Mouse (Mus musculus) hindbrain, embryonic 14.5 days (tissue): ENCODE data around the gene Slc39a13. TPM values are rescaled to one million over a fixed set of nuclear protein-coding genes. Genes with fewer than 3 reads are reported as not detected.
"Not testable (repeated sequence)": the region's sequence is repeated elsewhere in the genome, so short reads cannot be mapped to it uniquely, and the experiment has no call there.

Experiments
- ATAC-seq: fragments of 200-750 bp; cut with Nextera tagmentation; 2 replicates; pipeline ENCODE4 v1.8.0; 2017; ENCODE audit warnings: moderate number of reproducible peaks, mild to moderate bottlenecking, moderate TSS enrichment, moderate library complexity; ENCODE audit not compliant: low FRiP score
- DNase-seq: peaks from one replicate; pipeline ENCODE4 v3.0.0-alpha.2; 2015; ENCODE audit warnings: low spot score
- H3K27ac ChIP-seq: fragments of 300-500 bp; sonication (generic); 2 replicates; pipeline ENCODE4 v1.5.1; 2014; ENCODE audit warnings: mild to moderate bottlenecking, moderate library complexity
- H3K27me3 ChIP-seq: fragments of 300-500 bp; sonication (generic); 2 replicates; pipeline ENCODE4 v1.6.1; 2014; ENCODE audit warnings: mild to moderate bottlenecking, low read length, mixed read lengths; ENCODE audit not compliant: control insufficient read depth, insufficient read depth
- H3K36me3 ChIP-seq: fragments of 300-500 bp; sonication (generic); replicated peaks from 2 replicates; pipeline ENCODE4 v1.6.1; 2014; ENCODE audit not compliant: control insufficient read depth, insufficient read depth
- H3K4me1 ChIP-seq: fragments of 300-500 bp; sonication (generic); replicated peaks from 2 replicates; pipeline ENCODE4 v1.6.1; 2014; ENCODE audit warnings: antibody characterized with exemption, low read length, mixed read lengths; ENCODE audit not compliant: control insufficient read depth, insufficient read depth
- H3K4me2 ChIP-seq: fragments of 300-500 bp; sonication (generic); replicated peaks from 2 replicates; pipeline ENCODE4 v1.6.1; 2014; ENCODE audit warnings: mild to moderate bottlenecking, moderate library complexity
- H3K4me3 ChIP-seq: fragments of 300-500 bp; sonication (generic); replicated peaks from 2 replicates; pipeline ENCODE4 v1.5.1; 2014; ENCODE audit warnings: mild to moderate bottlenecking, low read length
- H3K9ac ChIP-seq: fragments of 300-500 bp; sonication (generic); 2 replicates; pipeline ENCODE4 v1.6.1; 2014
- H3K9me3 ChIP-seq: fragments of 300-500 bp; sonication (generic); 2 replicates; pipeline ENCODE4 v1.6.1; 2016; ENCODE audit warnings: low read length; ENCODE audit not compliant: control insufficient read depth
- WGBS: fragments of 180-500 bp; shearing (Covaris S2); extraction: QIAGEN DNeasy Blood & Tissue Kit; methylation state at CpG from one replicate; pipeline ENCODE4 v1.1.7; 2014; 5-methylcytosine and 5-hydroxymethylcytosine counted together
- polyA plus RNA-seq: library from polyadenylated mRNA; unstranded; fragments of >200 nt; fragmentation: Nextera tagmentation; extraction: Ambion mirVana; gene quantifications from 2 replicates; pipeline ENCODE4 v1.2.1, GENCODE M21; 2014

The Slc39a13 gene
- polyA plus RNA-seq, 1 experiment from 2014 or later: 27.6 TPM

DNA sequence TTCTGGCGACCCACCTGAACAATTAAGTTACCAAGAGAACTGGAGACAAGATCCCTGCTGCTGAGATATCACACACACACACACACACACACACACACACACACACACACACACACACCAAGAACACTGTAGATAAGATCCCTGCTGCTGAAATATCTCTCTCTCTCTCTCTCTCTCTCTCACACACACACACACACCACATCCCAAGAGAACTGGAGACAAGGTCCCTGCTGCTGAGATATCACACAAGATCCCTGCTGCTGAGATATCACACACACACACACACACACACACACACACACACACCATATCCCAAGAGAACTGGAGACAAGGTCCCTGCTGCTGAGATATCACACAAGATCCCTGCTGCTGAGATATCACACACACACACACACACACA, 24.4 kb downstream of the Slc39a13 start:
- H3K9ac ChIP-seq, H3K4me2 ChIP-seq, ATAC-seq, H3K4me1 ChIP-seq, H3K4me3 ChIP-seq, H3K9me3 ChIP-seq, H3K27ac ChIP-seq, H3K36me3 ChIP-seq, DNase-seq, H3K27me3 ChIP-seq: not testable (repeated sequence)
- WGBS: 100% methylated on average over 1 of the region's 1 CpGs

- no peaks in the 10 kb centered on the region for H3K27me3 ChIP-seq
- 89% methylated on average over 13 of the region's 13 CpGs for WGBS
- no peak for DNase-seq
- H3K27ac ChIP-seq: no peak overlapping the region
- ATAC-seq: 0 out of 2 replicates have a peak, but pooled peaks have one; percentile 21
- no peak overlapping the region for H3K4me3 ChIP-seq
- no peaks in the 10 kb centered on the region for H3K9me3 ChIP-seq
- no peaks in the 10 kb centered on the region for H3K36me3 ChIP-seq
- no peak overlapping the region for H3K9ac ChIP-seq
- H3K4me2 ChIP-seq: no peak overlapping the region
- H3K4me1 ChIP-seq: no peaks in the 10 kb centered on the region
Observed at GRCm38 (mm10) chr2:91044727-91045126, 25.5 kb downstream of the Slc39a13 start.

DNA sequence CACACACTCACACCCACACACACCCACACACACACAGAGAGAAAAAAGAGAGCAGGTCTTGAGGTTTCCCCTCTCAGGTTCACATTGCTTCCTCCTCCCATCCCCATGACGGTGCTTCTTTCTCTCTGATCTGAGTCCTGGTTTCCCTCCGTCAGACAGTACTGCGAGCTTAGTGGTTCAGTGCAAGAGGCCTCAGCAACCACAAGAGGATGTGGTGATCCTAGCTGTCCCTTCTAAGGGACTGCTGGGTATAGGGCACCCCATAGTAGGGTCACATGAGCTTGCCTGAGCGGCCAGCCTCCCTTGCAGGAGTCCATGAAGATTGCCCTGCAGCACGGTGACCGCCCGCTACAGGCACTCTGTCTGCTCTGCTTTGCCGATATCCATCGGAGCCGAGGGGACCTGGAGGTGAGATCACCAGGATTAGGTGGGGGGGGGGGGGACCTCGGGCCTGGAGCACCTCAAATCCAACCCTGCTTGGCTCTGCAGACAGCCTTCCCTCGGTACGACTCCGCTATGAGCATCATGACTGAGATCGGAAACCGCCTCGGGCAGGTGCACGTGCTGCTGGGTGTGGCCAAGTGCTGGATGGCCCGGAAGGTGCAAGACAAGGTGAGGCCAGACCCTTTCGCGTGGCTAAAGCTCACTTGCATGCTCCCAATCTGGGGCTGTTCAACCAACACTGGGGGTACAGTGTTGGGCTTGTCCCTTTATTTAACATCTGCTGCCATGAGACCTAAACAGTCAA, 27.4 kb downstream of the Slc39a13 start:
- Histone ChIP-seq H3K9me3 (no peaks in the 10 kb centered on the region), H3K4me3 (no peak overlapping the region), H3K27me3 (no peaks in the 10 kb centered on the region), H3K36me3 (no peaks in the 10 kb centered on the region), H3K4me1 (no peaks in the 10 kb centered on the region), H3K4me2 (no peak overlapping the region), H3K27ac (no peak overlapping the region), H3K9ac (no peak overlapping the region)
- DNase-seq: no peak
- ATAC-seq: 0 out of 2 replicates have a peak, but pooled peaks have one; percentile 27
- 77% methylated on average over 21 of the region's 21 CpGs for WGBS

GRCm38 (mm10) chr2:91041786-91042185, 28.4 kb downstream of the Slc39a13 start:
- no peaks in the 10 kb centered on the region for H3K36me3 ChIP-seq
- no peaks in the 10 kb centered on the region for H3K27me3 ChIP-seq
- H3K27ac ChIP-seq: no peak overlapping the region
- no peaks in the 10 kb centered on the region for H3K9me3 ChIP-seq
- DNase-seq (no peak), ATAC-seq (no peak)
- no peak overlapping the region for H3K4me3 ChIP-seq
- H3K4me1 ChIP-seq: no peaks in the 10 kb centered on the region
- 69% methylated on average over 8 of the region's 8 CpGs for WGBS
- H3K9ac ChIP-seq: no peak overlapping the region
- H3K4me2 ChIP-seq: no peak overlapping the region

DNA sequence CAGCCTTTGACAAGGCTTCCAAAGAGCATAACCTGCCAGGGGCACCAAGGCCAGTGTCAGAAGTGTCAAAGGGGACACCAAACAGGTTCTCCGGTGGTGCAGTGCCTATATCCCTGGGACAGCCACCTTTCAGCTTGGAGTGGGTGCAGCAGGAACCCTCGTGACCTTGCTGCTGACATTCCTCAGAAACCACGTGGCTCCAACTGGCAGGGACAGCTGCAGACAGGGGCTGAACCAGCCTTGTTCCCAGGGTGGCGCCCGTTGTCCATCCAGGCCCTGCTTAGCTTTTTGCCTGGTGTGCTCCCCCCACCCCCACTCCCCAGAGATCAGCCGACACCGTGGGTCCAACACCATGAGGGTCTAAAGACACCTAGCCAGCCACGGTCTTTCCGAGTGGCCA, 34.8 kb downstream of the Slc39a13 start, which contains the start of gene Rapsn:
Rapsn (plus strand) TSS at position 236 of the 400 bp plus-strand sequence.
- no peak for ATAC-seq
- Histone ChIP-seq H3K9me3 (no peaks in the 10 kb centered on the region), H3K4me3 (no peak within 1 kb of the TSS), H3K9ac (no peak within 1 kb of the TSS), H3K27me3 (no peaks in the 10 kb centered on the region), H3K4me2 (no peak within 1 kb of the TSS), H3K36me3 (no peaks in the 10 kb centered on the region), H3K27ac (no peak within 1 kb of the TSS), H3K4me1 (no peaks in the 10 kb centered on the region)
- no peak for DNase-seq
- WGBS: 70% methylated on average over 9 of the region's 9 CpGs

DNA sequence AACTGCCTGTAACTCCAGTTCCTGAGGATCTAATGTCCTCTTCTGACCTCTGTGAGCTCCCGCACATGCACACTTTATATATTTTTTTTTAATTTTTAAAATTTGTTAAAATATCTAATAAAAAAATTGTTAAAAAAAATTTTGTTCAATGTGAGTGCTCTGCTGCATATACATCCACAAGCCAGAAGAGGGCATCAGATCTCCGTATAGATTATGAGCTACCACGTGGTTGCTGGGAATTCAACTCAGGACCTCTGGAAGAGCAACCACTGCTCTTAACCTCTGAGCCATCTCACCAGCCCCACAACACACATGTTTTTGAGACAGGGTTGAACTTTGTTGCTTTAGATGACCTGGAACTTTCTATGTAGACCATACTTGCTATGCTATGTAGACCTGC, 37.2 kb downstream of the Slc39a13 start:
- Histone ChIP-seq H3K4me1 (no peaks in the 10 kb centered on the region), H3K9ac (no peak overlapping the region), H3K4me2 (no peak overlapping the region), H3K4me3 (no peak overlapping the region), H3K27ac (no peak overlapping the region), H3K9me3 (no peaks in the 10 kb centered on the region), H3K27me3 (no peaks in the 10 kb centered on the region), H3K36me3 (no peaks in the 10 kb centered on the region)
- WGBS: 16% methylated on average over 3 of the region's 3 CpGs
- DNase-seq: no peak
- ATAC-seq: no peak

DNA sequence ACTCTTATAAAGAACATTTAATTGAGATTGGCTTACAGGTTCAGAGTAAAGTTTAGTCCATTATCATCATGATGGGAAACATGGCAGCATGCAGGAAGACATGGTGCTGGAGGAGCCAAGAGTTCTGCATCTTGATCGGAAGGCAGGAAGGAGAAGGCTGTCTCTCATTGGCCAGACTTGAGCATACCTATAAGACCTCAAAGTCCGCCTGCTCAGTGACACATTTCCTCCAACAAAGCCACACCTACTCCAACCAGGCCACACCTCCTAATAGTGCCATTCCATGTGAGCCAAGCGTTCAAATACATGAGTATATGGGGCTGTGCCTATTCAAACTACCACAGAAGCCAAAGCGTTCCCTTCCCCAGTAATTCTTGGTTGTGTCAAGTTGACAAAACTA, 39.0 kb downstream of the Slc39a13 start:
- H3K4me3 ChIP-seq: no peak overlapping the region
- no peak overlapping the region for H3K9ac ChIP-seq
- no peak overlapping the region for H3K27ac ChIP-seq
- H3K4me1 ChIP-seq: no peaks in the 10 kb centered on the region
- no peaks in the 10 kb centered on the region for H3K27me3 ChIP-seq
- WGBS: 82% methylated on average over 4 of the region's 4 CpGs
- H3K9me3 ChIP-seq: no peaks in the 10 kb centered on the region
- no peaks in the 10 kb centered on the region for H3K36me3 ChIP-seq
- DNase-seq: no peak
- ATAC-seq: no peak
- no peak overlapping the region for H3K4me2 ChIP-seq

GRCm38 (mm10) chr2:91027391-91028214, 42.6 kb downstream of the Slc39a13 start:
- Histone ChIP-seq H3K4me2 (no peak overlapping the region), H3K9ac (no peak overlapping the region), H3K4me3 (no peak overlapping the region), H3K27ac (no peak overlapping the region), H3K27me3 (no peaks in the 10 kb centered on the region), H3K36me3 (no peaks in the 10 kb centered on the region), H3K4me1 (no peaks in the 10 kb centered on the region), H3K9me3 (no peaks in the 10 kb centered on the region)
- DNase-seq: no peak
- WGBS: 76% methylated on average over 9 of the region's 9 CpGs
- no peak for ATAC-seq

DNA sequence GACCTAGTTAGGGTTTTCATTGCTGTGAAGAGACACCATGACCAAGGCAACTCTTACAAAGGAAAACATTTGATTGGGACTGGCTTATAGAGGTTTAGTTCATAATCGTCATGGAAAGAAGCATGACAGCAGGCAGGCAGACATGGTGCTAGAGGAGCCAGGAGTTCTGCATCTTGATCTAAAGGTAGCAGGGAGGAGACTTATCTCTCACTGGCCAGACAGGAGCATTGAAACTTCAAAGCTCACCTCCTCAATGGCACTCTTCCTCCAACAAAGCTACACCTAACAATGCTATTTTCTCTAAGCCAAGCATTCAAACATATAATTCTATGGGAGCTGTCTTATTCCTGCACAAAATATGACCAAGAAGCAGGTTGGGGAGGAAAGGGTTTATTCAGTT, 43.7 kb downstream of the Slc39a13 start:
- H3K36me3 ChIP-seq: no peaks in the 10 kb centered on the region
- no peak overlapping the region for H3K4me2 ChIP-seq
- no peak overlapping the region for H3K27ac ChIP-seq
- no peak overlapping the region for H3K4me3 ChIP-seq
- DNase-seq: no peak
- 78% methylated on average over 1 of the region's 1 CpGs for WGBS
- H3K27me3 ChIP-seq: no peaks in the 10 kb centered on the region
- H3K4me1 ChIP-seq: no peaks in the 10 kb centered on the region
- H3K9ac ChIP-seq: no peak overlapping the region
- ATAC-seq: no peak
- H3K9me3 ChIP-seq: no peaks in the 10 kb centered on the region
